Mouse (Mus musculus) adrenal gland, postnatal 4 days (tissue): Measurements from ENCODE around the gene Hmga1. TPM values are rescaled to one million over a fixed set of nuclear protein-coding genes. Genes with fewer than 3 reads are reported as not detected.

Source experiments
- DNase-seq, 2 experiments: peaks; one replicate each; pipeline ENCODE4 v3.0.0; 2021 to 2022; ENCODE audit warnings: low spot score in 2 of 2, mixed read lengths in 2 of 2
- total RNA-seq, 2 experiments: library from RNA; stranded (reverse); gene quantifications; 2 replicates each; pipeline ENCODE4 v1.2.3; 2021

Gene Hmga1
- total RNA-seq, 2 experiments from 2014 or later: 41.6 to 44.9 TPM

DNA sequence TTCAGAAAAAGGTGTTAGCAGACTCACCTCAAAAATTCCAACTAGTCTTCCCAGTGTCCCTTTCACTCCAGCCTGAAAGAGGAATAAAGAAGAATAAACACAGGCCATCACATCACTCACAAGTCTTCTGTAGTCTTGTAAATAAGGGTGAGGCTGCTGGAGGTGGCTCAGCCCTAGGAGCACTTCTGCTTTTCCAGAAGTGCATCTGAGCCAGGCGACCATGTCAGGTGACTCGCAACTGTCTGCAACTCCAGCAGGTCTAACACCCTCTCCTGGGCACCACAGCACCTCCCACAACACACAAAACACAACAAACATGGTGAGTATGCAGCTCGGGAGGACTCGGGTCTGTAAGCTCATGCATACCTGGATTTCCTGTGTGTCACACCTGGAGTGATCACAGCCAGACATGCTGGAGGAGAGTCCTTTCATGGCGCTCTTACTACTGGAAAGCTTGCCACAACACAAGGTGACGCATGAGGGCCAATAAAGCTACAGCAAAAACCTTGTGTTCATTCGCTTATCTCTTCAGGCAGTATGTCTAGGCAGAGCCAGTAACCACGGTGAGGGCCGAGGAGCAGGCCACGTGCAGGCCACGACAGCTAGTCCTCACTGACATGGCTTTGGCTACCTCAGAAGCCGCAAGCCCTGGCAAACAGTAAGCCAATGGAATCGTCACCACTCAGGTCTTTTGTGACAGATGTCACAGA, 27.0 kb downstream of the Hmga1 start:
- DNase-seq: no peak

DNA sequence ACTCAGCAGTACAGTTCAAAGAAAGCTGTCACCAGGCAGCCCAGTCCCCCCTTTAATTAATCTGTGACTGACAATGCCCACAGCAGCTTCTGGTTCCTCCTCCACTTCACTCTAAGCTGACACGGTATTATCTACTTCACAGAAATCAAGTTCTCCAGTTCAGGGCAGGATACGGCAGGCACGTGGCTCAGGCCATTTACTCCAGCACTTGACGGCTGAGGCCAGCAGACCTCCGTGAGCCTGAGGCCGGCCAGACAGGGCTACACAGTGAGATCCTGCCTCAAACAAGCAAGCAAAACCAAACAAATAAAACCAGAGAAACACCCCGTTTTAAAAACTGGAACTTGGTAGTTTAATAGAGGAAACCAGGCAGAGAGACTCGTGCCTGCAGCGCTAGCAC, 30.4 kb downstream of the Hmga1 start:
- no peak for DNase-seq

DNA sequence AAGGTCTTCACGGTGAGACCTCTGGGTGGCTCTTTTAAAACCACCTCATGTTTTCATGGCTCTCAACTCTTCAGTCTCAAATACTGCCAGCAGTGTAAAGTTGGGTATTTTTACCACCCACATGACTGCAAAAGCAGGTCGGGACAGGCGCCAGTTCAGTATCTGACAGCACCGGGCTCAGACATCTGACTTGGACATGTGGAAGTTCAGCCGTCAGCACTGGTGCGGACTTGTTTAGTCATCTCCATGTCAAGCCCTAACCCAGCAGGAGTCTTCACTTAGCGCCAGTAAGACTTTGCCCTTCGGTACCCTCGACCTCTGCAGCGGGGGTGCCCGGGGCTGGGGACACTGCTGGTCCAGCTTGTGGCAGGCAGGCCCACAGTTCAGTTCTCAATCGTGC, 31.0 kb downstream of the Hmga1 start:
- DNase-seq: no peak

DNA sequence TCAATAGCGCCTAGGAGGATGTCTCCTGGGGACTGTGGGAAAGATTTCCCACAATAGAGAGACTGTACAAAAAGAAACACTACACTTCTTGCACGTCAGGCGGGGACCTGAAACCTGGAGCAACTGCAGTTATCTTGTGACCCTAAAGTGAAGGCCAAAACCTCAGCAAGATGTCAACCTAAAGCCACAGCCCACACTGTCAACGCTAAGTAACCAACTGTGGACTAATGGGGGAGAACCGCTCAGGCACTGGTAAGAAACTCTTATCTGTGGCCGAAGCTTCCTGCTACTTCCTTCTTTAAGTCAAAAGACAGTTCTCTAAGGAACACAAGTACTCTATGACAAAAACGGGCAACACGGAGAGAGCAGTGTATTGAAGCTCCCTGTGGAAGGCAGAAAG, 31.9 kb downstream of the Hmga1 start:
- no peak for DNase-seq

DNA sequence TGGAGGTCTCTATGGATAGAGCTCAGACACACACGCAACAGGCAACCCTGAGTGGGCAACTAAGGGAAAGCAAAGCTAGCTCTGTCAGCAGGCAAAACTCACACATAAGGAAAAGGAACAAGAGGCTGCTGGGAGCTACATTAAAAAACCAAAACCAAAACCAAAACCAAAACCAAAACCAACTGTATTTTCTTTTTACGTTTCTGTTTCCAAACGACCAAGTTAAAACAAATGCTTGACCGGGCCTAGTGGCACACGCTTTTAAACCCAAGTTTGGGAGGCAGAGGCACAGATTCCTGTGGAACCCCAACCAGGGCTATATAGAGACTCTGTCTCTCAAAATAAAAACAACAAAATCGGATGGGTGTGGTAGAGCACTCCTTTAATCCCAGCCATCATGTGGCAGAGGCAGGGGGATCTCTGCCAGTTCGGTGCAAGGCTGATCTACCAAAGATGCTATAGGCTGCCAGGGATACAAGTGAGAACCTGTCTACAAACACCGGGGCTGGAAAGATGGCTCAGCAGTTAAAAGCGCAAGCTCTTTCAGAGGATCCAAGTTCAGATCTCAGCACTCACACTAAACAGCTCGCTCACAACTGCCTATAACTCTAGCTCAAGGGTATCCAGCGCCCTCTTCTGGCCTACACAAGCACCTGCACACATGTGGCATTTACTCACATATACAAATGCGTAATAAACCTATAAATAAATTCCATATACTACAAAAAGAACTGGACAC, 35.7 kb downstream of the Hmga1 start:
- no peak for DNase-seq

DNA sequence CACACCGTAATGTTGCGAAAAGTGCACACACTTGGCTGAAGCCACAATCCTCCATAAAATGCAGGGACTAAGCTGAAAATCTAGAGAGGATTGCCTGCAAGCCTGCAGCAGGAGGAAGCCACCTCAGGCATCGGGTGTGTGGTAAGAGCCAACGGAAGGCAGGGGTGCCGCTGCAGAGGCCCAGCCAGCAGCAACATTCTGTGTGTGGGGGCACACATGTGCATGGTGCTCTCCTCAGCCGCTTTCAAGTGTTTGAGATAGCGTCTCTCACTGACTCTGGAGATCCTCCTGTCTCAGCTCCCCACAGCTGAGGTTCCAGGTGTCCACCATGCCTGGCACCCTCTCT, 36.2 kb downstream of the Hmga1 start:
- DNase-seq: no peak

DNA sequence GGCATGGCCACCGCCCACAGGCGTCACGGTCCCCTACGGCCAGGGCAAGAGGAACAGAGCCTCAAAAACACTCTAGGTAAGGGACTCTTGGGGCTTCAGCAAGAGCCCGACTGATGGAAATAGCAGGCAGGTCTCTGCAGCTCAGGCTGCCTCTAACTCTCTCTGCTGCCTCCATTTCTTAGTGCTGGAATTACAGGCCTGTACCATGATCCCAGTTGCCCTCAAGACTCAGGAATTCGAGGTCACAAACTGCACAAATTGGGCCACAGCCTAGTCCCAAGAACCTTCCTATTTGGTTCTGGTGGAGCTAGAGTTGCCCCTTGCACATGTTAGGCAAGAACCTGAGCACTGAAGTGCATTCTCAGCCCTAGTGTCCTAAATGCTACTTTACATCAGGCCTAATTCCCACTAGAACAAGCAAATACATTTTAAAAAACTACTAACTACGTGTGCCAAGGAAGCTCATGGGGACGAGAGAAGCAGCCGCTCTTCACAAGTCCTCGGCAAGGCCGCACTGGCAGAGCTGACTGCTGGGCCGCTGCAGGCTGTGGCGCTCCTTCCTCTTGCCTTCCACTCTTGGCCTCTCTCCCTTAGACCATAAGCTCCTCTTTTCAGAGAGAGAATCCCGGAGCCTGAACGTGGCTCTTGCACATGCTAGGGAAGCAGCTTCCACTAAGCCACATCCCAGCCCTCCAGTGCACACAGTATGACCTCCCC, 39.5 kb downstream of the Hmga1 start:
- DNase-seq: no peak

DNA sequence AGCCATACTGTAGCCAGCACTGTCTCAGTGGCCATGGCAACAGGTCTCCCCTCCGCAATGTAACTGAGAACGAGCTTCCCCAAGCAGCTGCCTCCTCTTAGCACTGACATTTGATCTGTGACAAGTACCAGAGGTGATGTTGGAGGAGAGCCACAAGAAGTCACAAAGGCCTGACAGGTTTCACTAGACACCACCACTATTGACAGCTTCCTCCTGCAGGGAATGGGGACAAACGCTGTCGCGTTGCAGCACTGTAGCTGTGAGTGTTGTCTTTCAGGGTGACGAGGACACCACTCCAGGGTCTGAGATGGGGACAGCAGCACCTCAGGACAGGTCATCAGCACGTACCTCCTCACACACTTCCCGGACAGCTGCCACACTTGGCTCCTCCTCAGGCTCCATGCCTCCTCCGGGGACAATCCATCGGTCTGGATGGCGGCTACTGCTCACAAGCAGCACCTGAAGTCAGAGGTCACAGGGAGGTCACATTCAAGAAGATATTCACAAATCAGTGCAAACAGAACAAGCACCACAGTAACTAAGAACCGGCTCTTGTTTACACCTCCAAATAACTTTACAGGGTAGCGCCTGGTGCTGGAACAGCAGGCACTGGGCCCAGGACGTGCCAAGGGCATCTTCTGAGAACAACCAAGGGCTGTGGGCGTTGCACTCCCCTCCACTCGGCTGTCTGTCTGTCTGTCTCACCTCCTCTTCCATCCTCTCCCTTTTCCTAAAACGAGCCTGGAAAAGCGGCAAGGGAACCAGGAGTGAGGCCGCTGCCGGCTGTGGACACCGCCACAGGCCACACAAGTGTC, 40.3 kb downstream of the Hmga1 start:
- DNase-seq: no peak

DNA sequence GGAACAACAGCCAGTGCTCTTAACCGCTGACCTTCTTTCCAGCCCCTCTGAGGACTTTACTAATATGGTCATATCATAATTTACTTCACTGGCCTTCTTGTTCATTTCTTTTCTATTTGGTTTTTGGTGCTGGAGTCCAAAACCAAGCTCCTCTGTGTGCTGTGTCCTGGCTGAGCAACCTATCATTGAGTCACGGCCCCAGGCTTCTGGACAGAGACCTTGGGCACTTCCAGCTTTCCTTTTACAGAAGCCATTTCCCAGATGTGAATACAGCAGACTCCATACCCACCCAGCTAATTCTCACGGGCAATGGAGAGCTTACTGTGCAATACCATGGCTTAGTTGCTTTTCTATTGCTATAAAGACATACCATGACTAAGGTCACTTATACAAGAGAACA, 44.0 kb downstream of the Hmga1 start:
- DNase-seq: no peak

DNA sequence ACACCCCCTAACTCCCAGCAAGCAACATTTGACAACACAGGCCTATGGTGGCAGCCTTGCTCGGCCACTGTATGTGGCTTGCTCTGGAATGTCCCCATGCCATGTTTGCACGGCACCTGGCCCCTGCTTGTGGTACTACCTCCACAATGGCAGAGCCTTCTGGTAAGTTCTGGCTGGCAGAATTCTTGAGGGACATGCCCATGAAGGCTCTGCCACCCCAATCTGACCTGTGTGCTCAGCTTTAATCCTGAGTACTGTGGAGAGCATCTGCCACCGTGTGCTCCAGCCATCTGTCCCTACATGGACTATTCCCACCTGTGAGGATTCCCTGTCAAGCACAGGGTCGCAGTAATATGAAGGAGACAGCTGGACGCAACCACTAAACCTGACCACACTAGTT, 44.6 kb downstream of the Hmga1 start:
- DNase-seq: no peak

DNA sequence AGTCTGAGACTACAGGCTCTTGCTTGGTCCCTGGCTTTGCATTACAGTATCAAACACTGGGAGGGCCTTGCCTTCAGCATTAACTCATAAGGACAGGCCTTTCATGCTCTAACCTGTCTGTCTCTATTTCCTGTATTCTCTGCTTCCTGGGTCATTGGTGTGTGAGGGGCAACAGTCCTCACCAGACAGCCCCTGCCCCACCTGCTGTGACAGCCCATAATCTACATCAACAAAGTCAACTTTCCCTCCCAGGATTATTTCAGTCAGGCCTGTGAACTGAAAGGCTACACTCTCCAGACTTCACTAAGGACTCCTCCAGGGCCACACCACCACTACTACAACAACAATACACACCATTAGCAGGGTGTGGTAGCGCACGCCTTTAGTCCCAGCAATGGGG, 46.7 kb downstream of the Hmga1 start:
- no peak for DNase-seq

DNA sequence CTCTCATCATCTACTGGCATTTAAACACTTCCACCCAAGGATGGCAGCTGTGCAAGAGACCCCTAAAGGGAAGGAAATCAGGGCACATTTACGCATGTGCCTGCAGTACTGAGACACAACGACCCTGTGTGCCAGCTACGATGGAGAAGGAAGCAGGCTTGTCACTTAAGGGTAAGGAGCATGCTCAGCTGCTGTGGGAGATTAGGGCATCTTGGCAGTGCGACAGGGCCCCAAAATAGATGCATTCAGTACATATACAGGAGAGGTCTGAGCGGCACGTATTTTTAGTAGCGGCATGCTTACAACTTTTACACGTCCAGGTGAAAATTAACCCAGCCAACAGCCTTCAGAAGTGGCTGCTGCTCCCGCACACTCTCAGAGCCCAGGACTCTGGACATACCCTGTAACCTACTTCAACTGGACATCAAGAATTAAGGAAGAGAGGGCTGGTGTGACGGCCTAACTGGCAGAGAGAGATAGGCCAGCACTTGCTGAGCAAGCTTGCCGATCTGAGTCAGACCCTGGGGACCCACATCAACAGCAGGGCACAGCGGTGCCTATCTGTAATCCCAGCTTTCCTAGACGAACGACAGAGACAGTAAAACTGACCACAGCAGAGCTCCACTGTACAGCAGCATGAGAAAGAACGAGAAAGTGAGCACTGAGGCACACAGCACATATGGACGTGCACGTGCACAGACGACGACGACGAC, 47.4 kb downstream of the Hmga1 start:
- no peak for DNase-seq

DNA sequence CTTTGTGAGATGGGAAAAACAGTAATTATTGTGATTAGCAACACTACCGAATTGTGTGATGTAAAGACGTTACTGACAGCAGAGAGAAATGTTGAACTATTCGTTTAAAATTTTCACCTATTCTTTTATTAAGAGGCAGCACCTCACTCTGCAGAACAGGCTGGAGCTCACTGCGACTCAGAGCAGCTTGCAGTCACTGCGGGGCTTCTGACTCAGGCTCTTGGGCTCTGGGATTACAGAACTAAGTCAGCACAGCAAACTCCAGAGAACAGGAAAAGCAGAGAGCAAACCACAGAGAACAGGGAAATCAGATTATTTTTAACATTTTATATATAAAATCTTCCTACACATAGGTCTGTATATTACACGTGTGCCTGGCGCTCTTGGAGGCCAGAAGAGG, 53.3 kb downstream of the Hmga1 start:
- no peak for DNase-seq

DNA sequence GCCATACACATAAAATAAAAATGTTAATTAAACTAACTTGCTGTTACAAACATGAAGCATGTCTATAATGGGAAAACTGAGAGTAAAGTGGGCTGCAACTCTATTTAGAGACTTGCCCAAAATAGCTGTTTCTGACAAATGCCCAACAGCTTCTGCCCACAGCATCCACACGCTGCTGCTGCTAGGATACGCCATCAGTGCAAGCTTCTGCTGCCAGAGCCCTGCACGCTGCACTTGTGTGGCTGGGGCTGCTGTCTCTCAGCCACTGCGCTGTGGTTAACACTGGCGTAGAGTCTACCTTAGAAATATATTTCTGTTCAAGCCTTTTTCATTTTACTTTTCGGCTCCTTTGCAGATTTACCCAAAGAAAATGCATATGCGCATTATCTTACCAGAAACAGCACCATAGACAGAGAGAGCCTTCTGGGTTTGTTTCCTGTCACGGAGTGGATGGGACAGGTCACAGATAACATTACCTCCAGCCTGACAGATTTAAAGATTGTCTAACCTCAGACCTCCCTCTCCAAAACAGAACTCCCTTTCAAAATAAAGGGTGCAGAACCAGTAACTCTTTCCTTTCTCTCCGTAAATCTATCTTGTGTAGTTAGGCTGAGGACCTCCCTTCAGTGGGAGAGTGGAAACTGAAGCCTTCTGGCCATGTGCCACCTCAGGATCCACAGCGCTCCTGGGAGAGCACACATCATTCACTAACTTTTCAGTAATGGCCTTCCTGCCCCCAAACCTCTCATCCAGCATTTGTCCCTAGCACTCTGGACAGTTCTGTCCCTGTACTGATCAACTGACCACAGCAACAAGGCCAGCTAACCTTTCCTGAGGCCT, 54.6 kb downstream of the Hmga1 start:
- no peak for DNase-seq

DNA sequence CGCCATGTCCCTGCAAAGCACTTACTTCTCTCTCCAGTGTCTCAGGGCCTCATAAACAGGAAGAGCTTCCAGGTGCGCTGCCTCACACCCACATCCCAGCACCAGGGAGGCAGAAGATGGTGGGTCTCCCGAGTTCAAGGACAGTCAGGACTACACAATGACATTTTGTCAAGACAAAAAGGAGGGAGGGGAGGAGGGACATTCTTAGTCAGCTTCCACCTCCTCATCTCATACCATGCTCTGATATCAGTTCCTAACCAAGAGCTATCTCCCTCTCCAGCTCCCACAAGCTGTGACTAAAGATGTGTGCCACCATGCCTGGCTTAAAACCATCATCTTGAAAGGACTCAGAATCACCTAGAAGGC, 55.2 kb downstream of the Hmga1 start:
- no peak for DNase-seq

DNA sequence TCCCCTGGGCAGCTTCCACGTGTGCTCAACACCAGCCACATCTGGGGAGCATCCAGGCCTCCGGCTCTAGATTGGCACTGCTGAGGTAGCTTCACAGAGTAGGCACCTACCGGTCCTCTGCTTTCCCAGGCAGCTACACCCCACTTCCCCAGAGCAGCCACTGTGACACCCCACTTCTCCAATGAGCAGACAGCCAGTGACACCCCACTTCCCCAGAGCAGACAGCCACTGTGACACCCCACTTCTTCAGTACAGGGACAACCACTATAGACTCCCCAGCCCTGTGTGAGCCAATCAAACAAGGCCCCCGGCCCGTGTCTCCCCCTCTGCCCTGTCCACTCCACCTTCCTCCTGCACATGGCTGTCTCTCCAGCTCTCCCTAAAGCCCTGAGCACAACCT, 55.7 kb downstream of the Hmga1 start:
- DNase-seq: no peak

DNA sequence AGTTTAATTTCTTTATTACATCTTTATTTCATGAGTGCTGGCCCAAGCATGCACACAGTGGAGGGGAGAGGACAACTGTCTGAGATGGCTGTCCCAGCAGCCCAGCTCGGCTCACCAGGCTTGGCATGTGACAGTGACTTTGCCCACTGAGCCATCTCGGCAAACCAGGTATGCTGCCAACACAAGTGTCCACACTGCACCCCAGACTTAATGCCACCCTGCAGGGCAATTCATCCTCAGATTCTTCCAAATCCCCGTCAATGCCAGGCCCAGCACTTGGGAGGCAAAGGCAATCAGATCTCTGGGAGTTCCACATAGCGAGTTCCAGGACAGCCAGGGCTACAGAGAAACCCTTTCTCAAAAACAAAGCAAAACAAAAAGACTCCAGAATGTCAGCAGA, 56.7 kb downstream of the Hmga1 start:
- no peak for DNase-seq
